In the genomic region with DNA sequence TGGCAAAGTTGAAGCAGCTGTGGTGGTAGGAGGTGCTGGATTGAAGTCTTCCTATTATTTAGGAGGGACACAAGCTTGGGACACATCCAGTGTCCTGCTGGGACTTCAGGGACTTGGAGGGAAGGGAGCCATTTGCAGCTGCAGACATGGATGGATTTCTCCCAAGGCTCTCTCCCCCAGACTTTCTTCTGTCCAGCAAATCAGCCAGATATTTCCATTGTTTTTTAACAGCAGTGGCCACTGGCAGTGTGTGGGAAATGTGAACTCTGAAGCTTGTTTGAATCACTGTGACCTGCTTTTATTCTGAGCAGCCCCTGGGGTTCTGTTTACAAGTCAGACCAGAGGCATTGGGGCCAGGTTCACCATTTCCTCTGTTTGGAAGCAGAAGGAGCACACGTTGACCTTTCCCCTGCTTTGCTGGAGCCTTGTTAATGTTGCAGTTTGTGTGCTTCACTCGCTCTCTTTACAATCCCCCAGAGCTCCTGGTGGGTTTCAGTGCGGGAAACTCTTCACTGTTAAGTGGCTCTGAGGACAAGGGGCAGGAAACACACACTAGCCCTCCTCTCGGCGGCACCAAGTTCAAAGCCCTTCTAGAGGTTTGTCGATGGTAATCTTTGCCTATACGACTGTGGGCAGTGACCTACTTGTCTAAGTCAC, we compare ENCODE assay signal across 12 mouse cellular contexts.
DNase-seq lines count a peak whose midpoint lies in the region; ATAC-seq and TF ChIP-seq lines count a peak whose summit lies in the region.
"Had no signal": no experiment of that assay in that cellular context is flagged by ENCODE, and none has a peak within 500 bp of the region (broad histone marks: within the 10 kb centered on the region; RNA-seq: fewer than 3 reads in every experiment).

No protein-coding gene starts in this region.

- no peaks in the 10 kb centered on the region for H3K27me3 ChIP-seq in lung, embryonic 14.5 days (ENCODE audit: insufficient read depth, low read length)
- no peaks in the 10 kb centered on the region for H3K27me3 ChIP-seq in limb, embryonic 14.5 days (ENCODE audit: control insufficient read depth, insufficient read depth, low read length)
- H3K27me3 ChIP-seq in hindbrain, postnatal 0 days (ENCODE audit: insufficient read depth, low read length), result no peaks in the 10 kb centered on the region

- H3K4me3 ChIP-seq in lung, embryonic 14.5 days (ENCODE audit: low read depth, low read length), result no peak overlapping the region
- no peak overlapping the region for H3K4me3 ChIP-seq in limb, embryonic 14.5 days (replicated peaks; ENCODE audit: low read length)
- H3K4me3 ChIP-seq in hindbrain, postnatal 0 days (ENCODE audit: low read length), result no peak overlapping the region

- H3K4me2 ChIP-seq in lung, embryonic 14.5 days, result no peak overlapping the region
- no peak overlapping the region for H3K4me2 ChIP-seq in limb, embryonic 14.5 days (replicated peaks; ENCODE audit: low read depth, low read length, severe bottlenecking)
- no peak overlapping the region for H3K4me2 ChIP-seq in hindbrain, postnatal 0 days (ENCODE audit: low read depth, low read length)
- H3K4me2 ChIP-seq: midbrain, embryonic 11.5 days had no signal

- no peak overlapping the region for H3K27ac ChIP-seq in lung, embryonic 14.5 days (ENCODE audit: low read depth)
- no peak overlapping the region for H3K27ac ChIP-seq in limb, embryonic 14.5 days (replicated peaks; ENCODE audit: low read depth, low read length)
- no peak overlapping the region for H3K27ac ChIP-seq in hindbrain, postnatal 0 days
- H3K27ac ChIP-seq: liver, embryonic 14.5 days had no signal

- WGBS in lung, embryonic 14.5 days, result 32% methylated on average over 7 of the region's 7 CpGs
- 20% methylated on average over 7 of the region's 7 CpGs for WGBS in limb, embryonic 14.5 days
- 37% methylated on average over 7 of the region's 7 CpGs for WGBS in hindbrain, postnatal 0 days

- TF ChIP-seq CTCF in lung, embryonic 14.5 days (IDR thresholded peaks at IDR 0.05; ENCODE audit: low read depth), result no peak
- TF ChIP-seq CTCF in hindbrain, postnatal 0 days (IDR thresholded peaks at IDR 0.05; ENCODE audit: low read depth), result no peak

- no peaks in the 10 kb centered on the region for H3K9me3 ChIP-seq in lung, embryonic 14.5 days (ENCODE audit: low read depth, low read length)
- no peaks in the 10 kb centered on the region for H3K9me3 ChIP-seq in limb, embryonic 14.5 days (ENCODE audit: control insufficient read depth, low read length)
- no peaks in the 10 kb centered on the region for H3K9me3 ChIP-seq in hindbrain, postnatal 0 days (ENCODE audit: low read length)

- H3K4me1 ChIP-seq in lung, embryonic 14.5 days (ENCODE audit: insufficient read depth), result no peaks in the 10 kb centered on the region
- peaks cover 8% of the 10 kb centered on the region; the same call in 1 of the 2 replicates for H3K4me1 ChIP-seq in limb, embryonic 14.5 days (ENCODE audit: control insufficient read depth, insufficient read depth, low read length)
- no peaks in the 10 kb centered on the region for H3K4me1 ChIP-seq in hindbrain, postnatal 0 days (ENCODE audit: insufficient read depth, low read length)

- no peaks in the 10 kb centered on the region for H3K36me3 ChIP-seq in lung, embryonic 14.5 days (ENCODE audit: insufficient read depth)
- H3K36me3 ChIP-seq in limb, embryonic 14.5 days (ENCODE audit: control insufficient read depth, insufficient read depth, low read length), result no peaks in the 10 kb centered on the region
- no peaks in the 10 kb centered on the region for H3K36me3 ChIP-seq in hindbrain, postnatal 0 days (ENCODE audit: insufficient read depth, low read length)

- DNase-seq in adrenal gland, postnatal 10 days, result peak; percentile 38
- DNase-seq in adrenal gland, adult (ENCODE audit: inconsistent age in 2 of 2, low spot score in 1 of 2), result no peak
- DNase-seq in lung, embryonic 14.5 days, result peak; percentile 11
- DNase-seq in lung, postnatal 14 days, result no peak
- DNase-seq in gastrocnemius, postnatal 36 days, result peak; percentile 38 to 43
- peak; percentile 13 for DNase-seq in limb, embryonic 14.5 days (ENCODE audit: low spot score)
- DNase-seq in cerebellum, postnatal 36 days, result no peak
- no peak for DNase-seq in hindbrain, postnatal 0 days (ENCODE audit: low spot score)
- DNase-seq: thymus, postnatal 4 days had no signal

- intact Hi-C loops in gastrocnemius, postnatal 36 days (cut with DNase I), result no loop called here

- no peak overlapping the region for H3K9ac ChIP-seq in lung, embryonic 14.5 days
- no peak overlapping the region for H3K9ac ChIP-seq in limb, embryonic 14.5 days (ENCODE audit: low read depth, low read length, severe bottlenecking)
- no peak overlapping the region for H3K9ac ChIP-seq in hindbrain, postnatal 0 days (replicated peaks; ENCODE audit: low read length)
- H3K9ac ChIP-seq: liver, embryonic 14.5 days had no signal

- TF ChIP-seq POLR2A in limb, embryonic 14.5 days (IDR thresholded peaks at IDR 0.05; ENCODE audit: borderline replicate concordance, extremely low read depth, insufficient read depth, insufficient read length), result no peak

- ATAC-seq in lung, embryonic 14.5 days (ENCODE audit: insufficient read depth), result no peak
- ATAC-seq in limb, embryonic 14.5 days (ENCODE audit: low FRiP score, low read depth), result no peak
- ATAC-seq in hindbrain, postnatal 0 days, result no peak
- ATAC-seq: inflammation-experienced regulatory T-cells, adult 6 months had no signal

Comparison
In these comparisons a context has a peak if more than half of its experiments do, and no peak if none do; other contexts are left out.
1. DNase-seq: peak in adrenal gland, postnatal 10 days (single experiment), lung, embryonic 14.5 days (single experiment), gastrocnemius, postnatal 36 days (2 of 2) and limb, embryonic 14.5 days (single experiment); none in adrenal gland, adult (0 of 2), lung, postnatal 14 days (single experiment), cerebellum, postnatal 36 days (0 of 2) and hindbrain, postnatal 0 days (single experiment).